In genomic region chr14:122459332-122459731, GRCm38 (mm10) we compare ENCODE assay signal across 10 mouse cellular contexts. TPM values are rescaled to one million over a fixed set of nuclear protein-coding genes. Genes with fewer than 3 reads are reported as not detected.
"Had no signal": no experiment of that assay in that cellular context is flagged by ENCODE, and none has a peak within 500 bp of the region (broad histone marks: within the 10 kb centered on the region; RNA-seq: fewer than 3 reads in every experiment).

No protein-coding gene starts in this region.

RNA-seq across cellular contexts. Expression of gene Zic5, which starts 6.1 kb away (rescaled TPM):
- total RNA-seq: megakaryocyte progenitor cell, adult 5-6 weeks had no signal
- polyA plus RNA-seq: large intestine, adult 2 months; liver, embryonic 15.5 days; lung, adult 2 months; lung, postnatal 0 days; stomach, embryonic 14.5 days had no signal

RNA-seq across cellular contexts. Expression of gene Gm5089, which starts 8.4 kb away (rescaled TPM):
- total RNA-seq: megakaryocyte progenitor cell, adult 5-6 weeks had no signal
- polyA plus RNA-seq: large intestine, adult 2 months; limb, embryonic 14.5 days; liver, embryonic 11.5 days; liver, embryonic 15.5 days; lung, adult 2 months; lung, postnatal 0 days; stomach, embryonic 14.5 days had no signal

RNA-seq across cellular contexts. Expression of gene Zic2, which starts 15.9 kb away (rescaled TPM):
- total RNA-seq: megakaryocyte progenitor cell, adult 5-6 weeks had no signal
- polyA plus RNA-seq: large intestine, adult 2 months; liver, embryonic 11.5 days; liver, embryonic 15.5 days; lung, adult 2 months; stomach, embryonic 14.5 days had no signal

RNA-seq across cellular contexts. Expression of gene Gm10837, which starts 31.1 kb away (rescaled TPM):
- total RNA-seq: left cerebral cortex, adult 2 months; megakaryocyte progenitor cell, adult 5-6 weeks had no signal
- polyA plus RNA-seq: large intestine, adult 2 months; limb, embryonic 10.5 days; liver, embryonic 11.5 days; liver, embryonic 15.5 days; lung, adult 2 months; lung, postnatal 0 days; stomach, embryonic 14.5 days had no signal
